Mouse (Mus musculus) liver, adult 2 months (tissue): ENCODE data around the gene Mettl4. TPM values are rescaled to one million over a fixed set of nuclear protein-coding genes. Genes with fewer than 3 reads are reported as not detected.

Source experiments
- DNase-seq: peaks from one replicate; pipeline ENCODE4 v3.0.0-alpha.2; 2011; ENCODE audit warnings: low read depth, low spot score; ENCODE audit errors: extremely low read depth
- H3K27ac ChIP-seq: fragments of 200-500 bp; replicated peaks from 2 replicates; pipeline ENCODE4 v1.5.1; 2012; ENCODE audit warnings: low read depth, mild to moderate bottlenecking, control low read depth, inconsistent platforms, low read length; ENCODE audit not compliant: insufficient read depth
- H3K27me3 ChIP-seq: fragments of 200-500 bp; 2 replicates; pipeline ENCODE4 v1.6.1; 2012; ENCODE audit warnings: mild to moderate bottlenecking, moderate library complexity, low read length, inconsistent platforms; ENCODE audit not compliant: control insufficient read depth, insufficient read depth
- H3K36me3 ChIP-seq: fragments of 200-500 bp; 2 replicates; pipeline ENCODE4 v1.6.1; 2012; ENCODE audit warnings: low read length, inconsistent platforms; ENCODE audit not compliant: control insufficient read depth, insufficient read depth
- H3K4me1 ChIP-seq: fragments of 200-500 bp; 2 replicates; pipeline ENCODE4 v1.6.1; 2011; ENCODE audit warnings: low read length; ENCODE audit not compliant: control insufficient read depth, insufficient read depth
- H3K4me3 ChIP-seq: fragments of 200-500 bp; 2 replicates; pipeline ENCODE4 v1.5.1; 2011; ENCODE audit warnings: low read depth, mild to moderate bottlenecking, control low read depth, low read length, moderate library complexity; ENCODE audit not compliant: insufficient read depth
- H3K79me2 ChIP-seq: fragments of 200-500 bp; 2 replicates; pipeline ENCODE4 v1.6.1; 2012; ENCODE audit warnings: inconsistent platforms, mild to moderate bottlenecking, low read length, moderate library complexity; ENCODE audit not compliant: control insufficient read depth, insufficient read depth
- H3K9ac ChIP-seq: fragments of 200-500 bp; 2 replicates; pipeline ENCODE4 v1.6.1; 2012; ENCODE audit warnings: low read depth, mild to moderate bottlenecking, control low read depth, inconsistent platforms, low read length
- CTCF ChIP-seq: fragments of 200-500 bp; IDR thresholded peaks from 2 replicates; pipeline ENCODE4 v1.5.1; 2011; ENCODE audit warnings: low read depth, low read length, control low read depth
- POLR2A ChIP-seq: fragments of 200-500 bp; IDR thresholded peaks from 2 replicates; pipeline ENCODE4 v1.6.1; 2011; ENCODE audit warnings: low read length, control low read depth; ENCODE audit not compliant: insufficient read depth; ENCODE audit errors: extremely low read depth
- WGBS: fragments of 180-500 bp; shearing (Covaris S2); methylation state at CpG from one replicate; pipeline ENCODE4 v1.1.7; 2018; 5-methylcytosine and 5-hydroxymethylcytosine counted together
- polyA plus RNA-seq: library from polyadenylated mRNA; depleted of rRNA; stranded (reverse); fragments of >200 nt; gene quantifications from 2 replicates; pipeline ENCODE4 v1.2.3, GENCODE M21; 2012; rRNA removed
- total RNA-seq: library from RNA; depleted of rRNA; stranded (reverse); fragments of >200 nt; gene quantifications from 2 replicates; pipeline ENCODE4 v1.2.3, GENCODE M21; 2014; rRNA removed

Gene Mettl4
- total RNA-seq (11.5 and 12.5 TPM in 2 replicates), polyA plus RNA-seq (2.5 and 3.2 TPM in 2 replicates)

DNA sequence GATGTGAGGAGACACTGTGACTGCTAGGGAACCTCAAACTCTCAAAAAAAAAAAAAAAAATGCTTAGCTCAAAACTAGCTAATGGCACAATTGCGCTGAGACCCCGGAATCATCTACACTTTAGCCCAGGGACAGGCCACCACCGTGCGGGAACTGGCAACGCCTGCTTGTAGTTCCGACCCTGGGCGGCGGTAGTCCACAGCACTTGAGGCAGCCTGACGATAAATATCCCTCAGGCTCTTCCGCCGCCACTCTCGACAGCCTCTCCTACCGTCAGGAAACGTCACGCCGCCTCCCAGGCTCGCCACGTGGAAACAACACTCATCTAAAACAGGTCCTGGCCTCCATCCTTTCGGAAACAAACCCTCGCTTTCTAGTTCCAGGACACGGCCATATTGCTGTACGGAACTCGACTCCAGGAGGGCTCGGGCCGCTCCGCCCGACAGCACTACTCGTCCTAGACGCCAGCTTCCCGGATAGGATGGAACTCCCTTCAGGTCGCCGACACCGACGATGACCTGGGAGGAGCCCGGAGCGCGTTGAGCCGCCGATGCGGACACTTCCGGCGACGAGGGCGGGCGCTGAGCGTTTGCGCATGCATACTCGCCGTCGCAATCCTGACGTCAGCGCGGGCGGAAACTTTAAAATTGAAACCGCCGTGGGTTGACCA lies at the start of gene Mettl4:
Gene Mettl4, minus strand, starts transcription at position 554 of the 670 bp plus-strand sequence.
- Histone ChIP-seq H3K27me3 (no peaks in the 10 kb centered on the region), H3K79me2 (no peaks in the 10 kb centered on the region), H3K36me3 (no peaks in the 10 kb centered on the region), H3K27ac (peak within 1 kb of the TSS; percentile 59), H3K9ac (peak within 1 kb of the TSS; percentile 73), H3K4me1 (peaks cover 1% of the 10 kb centered on the region; the same call in 1 of the 2 replicates), H3K4me3 (peak within 1 kb of the TSS; percentile 73)
- under 1% methylated on average over 56 of the region's 56 CpGs for WGBS
- TF ChIP-seq POLR2A = no peak
- TF ChIP-seq CTCF = no peak
- peak; percentile 92 for DNase-seq

DNA sequence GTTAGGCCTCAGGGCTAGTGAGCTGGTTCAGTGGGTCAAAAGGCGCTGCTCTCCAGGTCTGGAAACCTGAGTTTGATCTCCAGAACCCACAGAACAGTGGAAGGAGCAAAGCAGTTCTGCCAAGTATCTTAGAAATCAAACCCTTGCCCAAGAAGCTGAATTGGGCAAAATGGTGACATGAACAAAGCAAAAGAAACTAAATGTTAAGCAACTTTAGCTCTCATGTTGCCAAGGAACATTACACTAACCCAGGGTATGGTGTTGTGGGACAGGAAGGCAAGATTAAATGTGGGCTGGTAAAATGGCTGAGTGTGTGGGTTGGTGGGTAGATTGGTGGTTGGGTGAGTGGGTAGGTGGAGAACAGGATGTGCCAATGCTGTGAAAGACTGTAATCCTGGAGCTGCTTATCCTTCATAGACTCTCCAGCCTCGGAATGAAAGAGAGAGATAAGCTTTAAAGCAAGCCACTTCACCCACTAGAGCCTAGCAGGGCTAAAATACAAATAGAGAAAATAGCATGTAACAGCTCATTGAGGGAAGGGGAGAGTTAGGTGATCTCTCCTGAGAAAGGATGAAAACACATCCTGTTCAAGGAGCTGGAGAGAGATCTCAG lies 29.2 kb upstream of the Mettl4 start:
- Histone ChIP-seq H3K9ac (no peak overlapping the region), H3K4me3 (no peak overlapping the region), H3K79me2 (no peaks in the 10 kb centered on the region), H3K36me3 (no peaks in the 10 kb centered on the region), H3K27me3 (no peaks in the 10 kb centered on the region), H3K27ac (no peak overlapping the region), H3K4me1 (no peaks in the 10 kb centered on the region)
- DNase-seq = no peak
- TF ChIP-seq CTCF (no peak), POLR2A (no peak)
- 72% methylated on average over 2 of the region's 2 CpGs for WGBS

DNA sequence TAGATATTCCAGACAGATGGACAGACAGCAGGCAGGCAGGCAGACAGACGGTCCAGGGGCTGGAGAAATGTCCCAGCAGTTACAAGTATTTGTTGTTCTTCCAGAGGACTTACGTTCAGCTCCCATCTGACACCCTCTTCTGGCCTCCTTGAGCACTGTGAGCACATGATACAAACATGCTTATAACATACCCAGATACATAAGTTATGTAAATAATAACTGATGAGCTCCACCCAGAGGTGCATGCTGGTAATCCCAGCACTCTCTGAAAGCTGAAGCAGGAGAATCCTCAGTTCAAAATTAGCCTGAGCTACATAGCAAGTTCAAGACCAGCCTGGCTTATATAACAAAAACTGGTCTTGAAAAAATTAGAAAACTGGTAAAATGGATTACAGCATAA lies 18.7 kb upstream of the Mettl4 start:
- H3K79me2 ChIP-seq = no peaks in the 10 kb centered on the region
- H3K4me1 ChIP-seq = no peaks in the 10 kb centered on the region
- no peak for DNase-seq
- TF ChIP-seq POLR2A (no peak), CTCF (no peak)
- H3K36me3 ChIP-seq = no peaks in the 10 kb centered on the region
- WGBS = 97% methylated on average over 2 of the region's 2 CpGs
- no peak overlapping the region for H3K9ac ChIP-seq
- no peak overlapping the region for H3K4me3 ChIP-seq
- H3K27ac ChIP-seq = no peak overlapping the region
- H3K27me3 ChIP-seq = no peaks in the 10 kb centered on the region

DNA sequence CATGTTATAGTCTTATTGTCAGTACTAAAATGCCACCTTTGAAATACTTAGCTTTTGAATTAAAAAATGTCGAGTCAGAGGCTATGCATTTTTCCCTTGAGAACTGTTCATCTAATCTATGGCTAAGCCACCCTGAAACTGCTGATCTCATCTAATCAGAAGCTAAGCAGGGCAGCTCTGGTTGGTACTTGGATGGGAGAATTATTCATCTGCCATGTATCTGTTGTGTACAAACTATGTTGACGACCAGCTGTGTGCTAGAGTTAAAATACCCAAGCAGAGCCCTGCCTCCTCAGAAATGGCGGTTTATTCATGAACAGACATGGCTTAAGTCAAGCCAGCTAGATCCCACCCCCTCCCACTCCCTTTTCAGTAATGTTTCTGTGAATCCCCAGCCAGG lies 14.9 kb upstream of the Mettl4 start:
- TF ChIP-seq POLR2A = no peak
- no peak for TF ChIP-seq CTCF
- no peak for DNase-seq
- H3K4me3 ChIP-seq = no peak overlapping the region
- H3K27me3 ChIP-seq = no peaks in the 10 kb centered on the region
- 96% methylated on average over 3 of the region's 3 CpGs for WGBS
- no peaks in the 10 kb centered on the region for H3K79me2 ChIP-seq
- H3K4me1 ChIP-seq = no peaks in the 10 kb centered on the region
- H3K27ac ChIP-seq = no peak overlapping the region
- H3K36me3 ChIP-seq = no peaks in the 10 kb centered on the region
- H3K9ac ChIP-seq = no peak overlapping the region

DNA sequence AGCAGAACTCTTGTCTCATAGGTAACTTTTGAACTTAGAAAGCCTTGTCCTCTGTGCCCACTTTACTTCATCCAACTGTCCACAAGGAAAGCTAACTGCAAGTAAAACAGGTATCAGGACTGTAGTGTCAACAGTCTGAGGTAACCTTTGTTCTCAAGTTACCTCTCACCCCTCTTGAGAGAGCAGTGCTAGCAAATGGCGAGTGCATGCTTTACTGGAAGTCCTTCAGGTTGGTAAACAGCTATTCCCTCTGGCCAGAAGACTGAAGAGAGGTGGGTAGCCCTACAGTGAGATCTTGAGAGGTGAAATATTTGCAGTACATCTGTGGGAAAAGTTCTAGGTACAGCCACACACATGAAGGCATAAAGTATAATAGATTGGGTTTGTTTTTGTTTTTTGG lies 14.2 kb upstream of the Mettl4 start:
- Histone ChIP-seq H3K4me3 (no peak overlapping the region), H3K9ac (no peak overlapping the region), H3K79me2 (no peaks in the 10 kb centered on the region), H3K27me3 (no peaks in the 10 kb centered on the region), H3K36me3 (no peaks in the 10 kb centered on the region), H3K27ac (no peak overlapping the region), H3K4me1 (no peaks in the 10 kb centered on the region)
- no peak for TF ChIP-seq CTCF
- no peak for TF ChIP-seq POLR2A
- WGBS = 73% methylated on average over 1 of the region's 1 CpGs
- DNase-seq = no peak

DNA sequence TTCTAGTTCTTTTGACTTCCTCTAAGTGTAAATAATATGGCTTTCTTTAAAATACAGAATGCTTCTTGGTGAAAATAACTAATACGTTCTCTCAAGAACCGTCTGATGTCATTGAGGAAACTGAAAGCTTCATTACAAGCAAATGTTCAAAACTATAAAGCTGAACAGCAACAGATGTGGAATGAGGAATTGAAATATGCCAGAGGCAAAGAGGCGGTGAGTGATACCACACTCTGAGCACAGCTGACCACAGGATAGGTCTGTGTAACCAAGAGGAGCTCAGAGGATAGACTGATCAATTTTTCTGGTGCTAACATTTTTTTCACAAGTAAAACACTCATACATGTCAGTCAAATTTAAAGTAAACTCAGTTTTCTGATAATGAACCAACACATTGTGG lies 12.6 kb upstream of the Mettl4 start:
- Histone ChIP-seq H3K27ac (no peak overlapping the region), H3K4me1 (no peaks in the 10 kb centered on the region), H3K9ac (no peak overlapping the region), H3K79me2 (no peaks in the 10 kb centered on the region), H3K27me3 (no peaks in the 10 kb centered on the region), H3K4me3 (no peak overlapping the region), H3K36me3 (no peaks in the 10 kb centered on the region)
- TF ChIP-seq POLR2A = no peak
- TF ChIP-seq CTCF = no peak
- DNase-seq = no peak
- 96% methylated on average over 3 of the region's 3 CpGs for WGBS
